Mouse (Mus musculus) G1E (cell line): Measurements from ENCODE around the gene Plpp6.

ENCODE experiments used
- CTCF ChIP-seq: IDR thresholded peaks from 2 replicates; pipeline ENCODE4 v1.5.1; 2012; ENCODE audit warnings: low read depth, low read length, inconsistent platforms, mixed read lengths
- POLR2AphosphoS5 ChIP-seq: IDR thresholded peaks from 2 replicates; pipeline ENCODE4 v1.6.1; 2012; ENCODE audit warnings: low read depth, low read length, inconsistent platforms; ENCODE audit not compliant: insufficient replicate concordance

DNA sequence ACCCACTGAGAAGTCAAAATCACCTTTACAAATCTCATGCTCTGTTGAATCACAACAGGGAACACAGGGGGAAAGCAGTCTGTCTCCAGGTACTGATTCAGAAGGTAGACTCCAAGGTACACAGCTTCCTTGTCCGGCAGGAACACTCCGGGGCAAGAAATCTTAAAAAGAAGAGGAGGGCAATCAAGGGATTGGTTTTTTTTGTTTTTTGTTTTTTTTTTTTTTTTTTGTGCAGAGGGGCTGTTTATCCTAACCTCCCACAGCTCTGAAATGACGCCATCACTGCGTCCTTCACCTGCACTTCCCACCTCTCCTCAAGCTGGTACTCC, 276 bp upstream of the Plpp6 start:
- TF ChIP-seq CTCF: no peak
- no peak for TF ChIP-seq POLR2AphosphoS5
